Mouse (Mus musculus) forebrain, embryonic 10.5 days (tissue): ENCODE results near the gene Crb1. TPM values are rescaled to one million over a fixed set of nuclear protein-coding genes. Genes with fewer than 3 reads are reported as not detected.
"Not testable (repeated sequence)": the region's sequence is repeated elsewhere in the genome, so short reads cannot be mapped to it uniquely, and the experiment has no call there.

ENCODE experiments used
- DNase-seq: peaks from one replicate; pipeline ENCODE4 v3.0.0-alpha.2; 2017; ENCODE audit warnings: low spot score; ENCODE audit errors: extremely low spot score
- H3K27ac ChIP-seq: fragments of 300-500 bp; sonication (generic); 2 replicates; pipeline ENCODE4 v1.5.1; 2016; ENCODE audit warnings: mild to moderate bottlenecking
- H3K27me3 ChIP-seq: fragments of 300-500 bp; sonication (generic); 2 replicates; pipeline ENCODE4 v1.6.1; 2016; ENCODE audit warnings: mild to moderate bottlenecking; ENCODE audit not compliant: poor library complexity, severe bottlenecking
- H3K36me3 ChIP-seq: fragments of 300-500 bp; sonication (generic); replicated peaks from 2 replicates; pipeline ENCODE4 v1.6.1; 2016; ENCODE audit warnings: mild to moderate bottlenecking, moderate library complexity
- H3K4me1 ChIP-seq: fragments of 300-500 bp; sonication (generic); 2 replicates; pipeline ENCODE4 v1.6.1; 2016
- H3K4me3 ChIP-seq: fragments of 300-500 bp; sonication (generic); 2 replicates; pipeline ENCODE4 v1.5.1; 2016; ENCODE audit warnings: mild to moderate bottlenecking, moderate library complexity
- H3K9me3 ChIP-seq: fragments of 300-500 bp; sonication (generic); 2 replicates; pipeline ENCODE4 v1.6.1; 2016; ENCODE audit warnings: mild to moderate bottlenecking, moderate library complexity
- whole genome bisulfite sequencing: fragments of 180-500 bp; shearing (Covaris S2); methylation state at CpG from one replicate; pipeline ENCODE4 v1.1.7; 2016; 5-methylcytosine and 5-hydroxymethylcytosine counted together
- polyA plus RNA-seq: library from polyadenylated mRNA; unstranded; fragments of >200 nt; fragmentation: Nextera tagmentation; extraction: Ambion mirVana; gene quantifications from 2 replicates; pipeline ENCODE4 v1.2.1, GENCODE M21; 2016

Crb1 gene
- 0.73 and 1.0 TPM in 2 replicates for polyA plus RNA-seq

- H3K4me3 ChIP-seq, result peak within 1 kb of the TSS; percentile 42
- H3K27ac ChIP-seq, result peak within 1 kb of the TSS; percentile 78
Measured at GRCm38 (mm10) chr1:139376638-139377286, at the start of gene Crb1. TSS of gene Crb1 (minus strand) at chr1:139377100.

GRCm38 (mm10) chr1:139425006-139425405, 48.1 kb upstream of the Crb1 start:
- H3K36me3 ChIP-seq, result peaks cover 38% of the 10 kb centered on the region
- no peaks in the 10 kb centered on the region for H3K9me3 ChIP-seq
- H3K4me3 ChIP-seq, result peak overlapping the region; percentile 92
- no peak for DNase-seq
- peaks cover 46% of the 10 kb centered on the region for H3K4me1 ChIP-seq
- H3K27ac ChIP-seq, result no peak overlapping the region
- H3K27me3 ChIP-seq, result no peaks in the 10 kb centered on the region
- 73% methylated on average over 3 of the region's 3 CpGs for WGBS

More at GRCm38 (mm10) chr1:139376638-139377286, at the start of gene Crb1:
- Histone ChIP-seq H3K4me1 (peaks cover 27% of the 10 kb centered on the region), H3K9me3 (no peaks in the 10 kb centered on the region), H3K27me3 (no peaks in the 10 kb centered on the region), H3K36me3 (no peaks in the 10 kb centered on the region)
- 9% methylated on average over 5 of the region's 5 CpGs for WGBS
- DNase-seq, result peak; percentile 31

- H3K4me3 ChIP-seq, result peak overlapping the region; percentile 92
- H3K27ac ChIP-seq, result no peak overlapping the region
- H3K36me3 ChIP-seq, result peaks cover 27% of the 10 kb centered on the region
- H3K4me1 ChIP-seq, result peaks cover 46% of the 10 kb centered on the region
- 75% methylated on average over 10 of the region's 10 CpGs for WGBS
- H3K27me3 ChIP-seq, result no peaks in the 10 kb centered on the region
- DNase-seq, result no peak
- H3K9me3 ChIP-seq, result no peaks in the 10 kb centered on the region
Measured at GRCm38 (mm10) chr1:139423931-139424330, 47.0 kb upstream of the Crb1 start.

GRCm38 (mm10) chr1:139422941-139423340, 46.0 kb upstream of the Crb1 start:
- H3K27ac ChIP-seq, result peak overlapping the region; percentile 98
- DNase-seq, result no peak
- H3K4me1 ChIP-seq, result peaks cover 46% of the 10 kb centered on the region

GRCm38 (mm10) chr1:139421875-139422791, 45.2 kb upstream of the Crb1 start, which contains the start of gene Zbtb41:
TSS of gene Zbtb41 (plus strand) at chr1:139422288.
- Histone ChIP-seq H3K4me1 (peaks cover 46% of the 10 kb centered on the region), H3K4me3 (peak within 1 kb of the TSS; percentile 92), H3K9me3 (no peaks in the 10 kb centered on the region), H3K27ac (peak within 1 kb of the TSS; percentile 98), H3K36me3 (peaks cover 23% of the 10 kb centered on the region), H3K27me3 (no peaks in the 10 kb centered on the region)
- under 1% methylated on average over 86 of the region's 88 CpGs for WGBS
- DNase-seq, result peak; percentile 87

More at GRCm38 (mm10) chr1:139422941-139423340, 46.0 kb upstream of the Crb1 start:
- Histone ChIP-seq H3K27me3 (no peaks in the 10 kb centered on the region), H3K4me3 (peak overlapping the region; percentile 92), H3K9me3 (no peaks in the 10 kb centered on the region), H3K36me3 (peaks cover 25% of the 10 kb centered on the region)
- WGBS, result 38% methylated on average over 10 of the region's 10 CpGs

- no peaks in the 10 kb centered on the region for H3K9me3 ChIP-seq
- peaks cover 44% of the 10 kb centered on the region for H3K4me1 ChIP-seq
- 6% methylated on average over 8 of the region's 8 CpGs for WGBS
- H3K27ac ChIP-seq, result peak overlapping the region; percentile 98
- H3K4me3 ChIP-seq, result peak overlapping the region; percentile 92
- H3K36me3 ChIP-seq, result peaks cover 21% of the 10 kb centered on the region
- no peaks in the 10 kb centered on the region for H3K27me3 ChIP-seq
- no peak for DNase-seq
Measured at GRCm38 (mm10) chr1:139421521-139421874, 44.6 kb upstream of the Crb1 start.

- Histone ChIP-seq H3K27me3 (no peaks in the 10 kb centered on the region), H3K27ac (no peak overlapping the region), H3K4me1 (no peaks in the 10 kb centered on the region), H3K36me3 (no peaks in the 10 kb centered on the region), H3K4me3 (no peak overlapping the region), H3K9me3 (0 out of 2 replicates have a peak, but pooled peaks cover 3% of the 10 kb centered on the region)
- DNase-seq, result no peak
- 90% methylated on average over 3 of the region's 3 CpGs for WGBS
Measured at GRCm38 (mm10) chr1:139413465-139413864, 36.6 kb upstream of the Crb1 start.

GRCm38 (mm10) chr1:139412365-139412764, 35.5 kb upstream of the Crb1 start:
- not testable (repeated sequence) for DNase-seq, H3K27me3 ChIP-seq, H3K36me3 ChIP-seq, H3K27ac ChIP-seq, H3K9me3 ChIP-seq, H3K4me1 ChIP-seq, H3K4me3 ChIP-seq
- WGBS, result 85% methylated on average over 2 of the region's 2 CpGs

GRCm38 (mm10) chr1:139407701-139408100, 30.8 kb upstream of the Crb1 start:
- H3K27ac ChIP-seq, result no peak overlapping the region
- no peak for DNase-seq
- H3K4me3 ChIP-seq, result no peak overlapping the region
- no peaks in the 10 kb centered on the region for H3K4me1 ChIP-seq
- no peaks in the 10 kb centered on the region for H3K27me3 ChIP-seq
- 62% methylated on average over 5 of the region's 5 CpGs for WGBS
- H3K36me3 ChIP-seq, result no peaks in the 10 kb centered on the region
- H3K9me3 ChIP-seq, result 0 out of 2 replicates have a peak, but pooled peaks cover 3% of the 10 kb centered on the region

GRCm38 (mm10) chr1:139405766-139406165, 28.9 kb upstream of the Crb1 start:
- no peak overlapping the region for H3K27ac ChIP-seq
- no peaks in the 10 kb centered on the region for H3K4me1 ChIP-seq
- no peak for DNase-seq
- 0 out of 2 replicates have a peak, but pooled peaks cover 3% of the 10 kb centered on the region for H3K9me3 ChIP-seq
- H3K27me3 ChIP-seq, result no peaks in the 10 kb centered on the region
- no peaks in the 10 kb centered on the region for H3K36me3 ChIP-seq
- no peak overlapping the region for H3K4me3 ChIP-seq

- no peak for DNase-seq
- Histone ChIP-seq H3K36me3 (no peaks in the 10 kb centered on the region), H3K4me3 (no peak overlapping the region), H3K27me3 (no peaks in the 10 kb centered on the region), H3K9me3 (no peaks in the 10 kb centered on the region), H3K4me1 (no peaks in the 10 kb centered on the region), H3K27ac (no peak overlapping the region)
- 71% methylated on average over 1 of the region's 1 CpGs for WGBS
Measured at GRCm38 (mm10) chr1:139396589-139396988, 19.7 kb upstream of the Crb1 start.

- Histone ChIP-seq H3K4me3 (no peak overlapping the region), H3K4me1 (no peaks in the 10 kb centered on the region)
- 66% methylated on average over 2 of the region's 2 CpGs for WGBS
Measured at GRCm38 (mm10) chr1:139391747-139392146, 14.8 kb upstream of the Crb1 start.

GRCm38 (mm10) chr1:139379621-139379984, 2.7 kb upstream of the Crb1 start:
- Histone ChIP-seq H3K4me3 (no peak overlapping the region), H3K36me3 (no peaks in the 10 kb centered on the region), H3K27ac (0 out of 2 replicates have a peak overlapping the region, but pooled peaks have one; percentile 11), H3K27me3 (no peaks in the 10 kb centered on the region), H3K9me3 (no peaks in the 10 kb centered on the region), H3K4me1 (peaks cover 27% of the 10 kb centered on the region)
- 23% methylated on average over 4 of the region's 4 CpGs for WGBS
- no peak for DNase-seq

More at GRCm38 (mm10) chr1:139391747-139392146, 14.8 kb upstream of the Crb1 start:
- H3K36me3 ChIP-seq, result no peaks in the 10 kb centered on the region
- DNase-seq, result no peak
- H3K9me3 ChIP-seq, result no peaks in the 10 kb centered on the region; the same call in 1 of the 2 replicates
- H3K27me3 ChIP-seq, result no peaks in the 10 kb centered on the region
- H3K27ac ChIP-seq, result no peak overlapping the region
